Mouse (Mus musculus) embryonic facial prominence, embryonic 10.5 days (tissue): ENCODE results near the gene Strip2. TPM values are rescaled to one million over a fixed set of nuclear protein-coding genes. Genes with fewer than 3 reads are reported as not detected.

Experiments
- DNase-seq: peaks from one replicate; pipeline ENCODE4 v3.0.0-alpha.2; 2017; ENCODE audit warnings: low spot score
- H3K27ac ChIP-seq: fragments of 300-500 bp; sonication (generic); replicated peaks from 2 replicates; pipeline ENCODE4 v1.5.1; 2016; ENCODE audit warnings: mild to moderate bottlenecking
- H3K27me3 ChIP-seq: fragments of 300-500 bp; sonication (generic); replicated peaks from 2 replicates; pipeline ENCODE4 v1.6.1; 2016; ENCODE audit warnings: low read depth, mild to moderate bottlenecking; ENCODE audit not compliant: poor library complexity, severe bottlenecking
- H3K36me3 ChIP-seq: fragments of 300-500 bp; sonication (generic); replicated peaks from 2 replicates; pipeline ENCODE4 v1.6.1; 2016; ENCODE audit warnings: mild to moderate bottlenecking, moderate library complexity
- H3K4me1 ChIP-seq: fragments of 300-500 bp; sonication (generic); 2 replicates; pipeline ENCODE4 v1.6.1; 2016
- H3K4me3 ChIP-seq: fragments of 300-500 bp; sonication (generic); 2 replicates; pipeline ENCODE4 v1.5.1; 2016; ENCODE audit warnings: mild to moderate bottlenecking, moderate library complexity
- H3K9me3 ChIP-seq: fragments of 300-500 bp; sonication (generic); 2 replicates; pipeline ENCODE4 v1.6.1; 2016; ENCODE audit warnings: mild to moderate bottlenecking
- WGBS: fragments of 180-500 bp; shearing (Covaris S2); methylation state at CpG from one replicate; pipeline ENCODE4 v1.1.7; 2016; 5-methylcytosine and 5-hydroxymethylcytosine counted together
- polyA plus RNA-seq: library from polyadenylated mRNA; unstranded; fragments of >200 nt; fragmentation: Nextera tagmentation; extraction: Ambion mirVana; gene quantifications from 2 replicates; pipeline ENCODE4 v1.2.1, GENCODE M21; 2016

The Strip2 gene
- polyA plus RNA-seq, 1 experiment from 2014 or later, result 0.65 TPM

GRCm38 (mm10) chr6:29935741-29936140 is 18.9 kb downstream of the Strip2 start:
- WGBS, result 89% methylated on average over 1 of the region's 1 CpGs
- Histone ChIP-seq H3K4me3 (no peak overlapping the region), H3K27ac (no peak overlapping the region), H3K36me3 (no peaks in the 10 kb centered on the region), H3K27me3 (no peaks in the 10 kb centered on the region), H3K4me1 (peaks cover 6% of the 10 kb centered on the region; the same call in 1 of the 2 replicates), H3K9me3 (no peaks in the 10 kb centered on the region)
- DNase-seq, result no peak

DNA sequence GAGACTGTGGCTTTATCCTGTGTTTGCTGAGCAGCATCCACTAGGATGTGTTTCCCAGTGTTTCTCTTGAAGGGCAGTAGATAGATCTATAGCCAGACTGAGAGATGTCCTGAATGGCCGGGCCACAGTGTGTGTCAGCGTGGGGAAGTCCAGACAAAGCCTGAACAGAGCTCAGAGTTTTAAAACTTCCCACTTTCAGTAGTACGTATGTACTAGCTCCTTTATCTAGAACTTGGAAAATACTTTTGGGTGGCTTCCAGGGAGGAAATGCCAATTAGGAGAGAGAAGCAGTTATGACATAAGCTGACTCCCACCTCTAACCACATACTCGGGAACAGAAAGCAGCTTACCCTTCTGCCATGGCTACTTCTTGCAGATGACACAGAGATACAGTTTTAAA is 23.6 kb downstream of the Strip2 start:
- Histone ChIP-seq H3K9me3 (no peaks in the 10 kb centered on the region), H3K4me3 (no peak overlapping the region), H3K36me3 (no peaks in the 10 kb centered on the region), H3K4me1 (peaks cover 3% of the 10 kb centered on the region; the same call in 1 of the 2 replicates), H3K27me3 (no peaks in the 10 kb centered on the region), H3K27ac (no peak overlapping the region)
- whole genome bisulfite sequencing, result 89% methylated on average over 4 of the region's 4 CpGs
- DNase-seq, result no peak

- H3K4me1 ChIP-seq, result peaks cover 3% of the 10 kb centered on the region; the same call in 1 of the 2 replicates
- no peaks in the 10 kb centered on the region for H3K27me3 ChIP-seq
- no peaks in the 10 kb centered on the region for H3K9me3 ChIP-seq
- no peaks in the 10 kb centered on the region for H3K36me3 ChIP-seq
- WGBS, result 88% methylated on average over 2 of the region's 2 CpGs
- H3K27ac ChIP-seq, result no peak overlapping the region
- no peak overlapping the region for H3K4me3 ChIP-seq
- DNase-seq, result no peak
Measured at GRCm38 (mm10) chr6:29941036-29941435, 24.2 kb downstream of the Strip2 start.

DNA sequence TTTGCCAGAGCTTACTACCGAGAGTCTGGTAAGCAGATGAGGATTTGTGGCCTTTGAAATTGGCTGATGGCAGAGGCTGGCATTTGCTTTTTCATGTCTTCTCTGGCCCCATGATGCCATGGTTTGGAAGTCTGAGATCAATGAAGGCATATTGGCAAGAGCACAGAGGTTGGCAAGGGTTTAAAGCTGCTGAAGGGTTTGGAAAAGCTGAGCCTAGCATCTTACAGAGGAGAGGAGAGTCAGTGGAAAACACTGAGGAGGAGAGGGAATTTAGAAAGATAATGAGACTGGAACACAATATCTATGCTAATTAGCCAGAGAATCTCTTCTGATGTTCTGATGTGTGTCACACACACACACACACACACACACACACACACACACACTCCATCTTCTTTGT is 27.7 kb downstream of the Strip2 start:
- no peak overlapping the region for H3K4me3 ChIP-seq
- no peaks in the 10 kb centered on the region for H3K36me3 ChIP-seq
- H3K9me3 ChIP-seq, result no peaks in the 10 kb centered on the region
- WGBS, result 65% methylated on average over 1 of the region's 1 CpGs
- H3K27ac ChIP-seq, result no peak overlapping the region
- H3K27me3 ChIP-seq, result no peaks in the 10 kb centered on the region
- no peak for DNase-seq
- H3K4me1 ChIP-seq, result peaks cover 3% of the 10 kb centered on the region; the same call in 1 of the 2 replicates

DNA sequence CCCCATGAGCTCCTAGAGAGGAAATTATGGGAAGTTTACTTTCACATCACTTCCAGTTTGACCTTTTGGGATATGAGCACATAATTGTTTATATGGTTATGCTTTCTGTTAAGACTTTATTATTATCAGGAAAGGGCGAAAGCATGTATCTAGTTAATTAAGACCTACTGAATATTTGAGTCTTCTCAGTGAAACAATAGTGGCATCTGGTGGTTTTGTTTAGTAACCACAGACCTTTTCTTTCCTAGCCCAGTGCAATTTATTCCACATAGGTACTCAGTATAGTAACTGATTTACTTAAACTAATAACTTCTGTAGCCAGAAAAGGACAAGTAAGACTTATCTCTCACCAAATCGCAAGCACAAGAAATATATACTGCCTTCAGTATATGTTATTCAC is 29.8 kb downstream of the Strip2 start:
- Histone ChIP-seq H3K4me3 (no peak overlapping the region), H3K36me3 (no peaks in the 10 kb centered on the region), H3K27me3 (no peaks in the 10 kb centered on the region), H3K9me3 (no peaks in the 10 kb centered on the region), H3K27ac (no peak overlapping the region), H3K4me1 (no peaks in the 10 kb centered on the region)
- DNase-seq, result no peak
- 87% methylated on average over 2 of the region's 2 CpGs for WGBS

DNA sequence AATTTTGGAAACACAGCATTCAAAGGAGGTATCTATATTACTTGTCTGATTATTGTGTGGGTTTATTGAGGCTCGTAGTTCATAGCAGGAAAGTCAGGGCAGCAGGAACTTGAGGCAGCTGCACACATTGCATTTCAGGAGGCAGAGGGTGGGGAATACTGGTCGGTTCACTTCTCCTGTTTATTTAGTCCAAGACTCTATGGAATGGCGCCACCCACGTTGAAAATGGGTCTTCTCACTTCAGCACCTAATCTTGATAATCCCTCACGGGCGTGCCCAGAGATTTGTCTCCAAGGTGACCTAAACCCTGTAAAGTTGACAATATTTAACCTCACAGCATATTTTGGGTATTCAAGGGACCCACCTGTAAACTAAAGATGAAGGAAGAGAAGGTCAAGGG is 31.0 kb downstream of the Strip2 start:
- no peaks in the 10 kb centered on the region for H3K4me1 ChIP-seq
- peak; percentile 14 for DNase-seq
- H3K36me3 ChIP-seq, result no peaks in the 10 kb centered on the region
- no peaks in the 10 kb centered on the region for H3K27me3 ChIP-seq
- H3K4me3 ChIP-seq, result no peak overlapping the region
- no peaks in the 10 kb centered on the region for H3K9me3 ChIP-seq
- 69% methylated on average over 6 of the region's 6 CpGs for WGBS
- no peak overlapping the region for H3K27ac ChIP-seq

DNA sequence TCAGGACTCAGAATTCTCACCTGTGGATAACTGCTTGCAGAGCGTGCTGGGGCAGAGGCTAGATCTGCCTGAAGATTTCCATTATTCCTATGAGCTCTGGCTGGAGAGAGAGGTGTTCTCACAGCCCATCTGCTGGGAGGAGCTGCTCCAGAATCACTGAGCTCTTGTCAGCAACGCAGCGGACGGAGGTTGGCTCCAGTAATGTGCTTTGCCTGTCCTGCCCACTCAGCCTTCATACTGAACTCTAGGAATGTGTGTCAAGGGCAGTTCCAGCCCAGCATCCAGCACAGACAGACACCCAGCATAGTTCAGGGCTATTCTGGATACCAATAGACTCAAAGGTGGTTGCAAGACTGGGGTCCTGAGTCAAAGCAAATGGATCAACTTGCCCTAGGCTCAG is 39.9 kb downstream of the Strip2 start:
- no peaks in the 10 kb centered on the region for H3K4me1 ChIP-seq
- DNase-seq, result no peak
- no peaks in the 10 kb centered on the region for H3K9me3 ChIP-seq
- no peak overlapping the region for H3K27ac ChIP-seq
- no peak overlapping the region for H3K4me3 ChIP-seq
- no peaks in the 10 kb centered on the region for H3K36me3 ChIP-seq
- H3K27me3 ChIP-seq, result no peaks in the 10 kb centered on the region
- WGBS, result 93% methylated on average over 4 of the region's 4 CpGs

DNA sequence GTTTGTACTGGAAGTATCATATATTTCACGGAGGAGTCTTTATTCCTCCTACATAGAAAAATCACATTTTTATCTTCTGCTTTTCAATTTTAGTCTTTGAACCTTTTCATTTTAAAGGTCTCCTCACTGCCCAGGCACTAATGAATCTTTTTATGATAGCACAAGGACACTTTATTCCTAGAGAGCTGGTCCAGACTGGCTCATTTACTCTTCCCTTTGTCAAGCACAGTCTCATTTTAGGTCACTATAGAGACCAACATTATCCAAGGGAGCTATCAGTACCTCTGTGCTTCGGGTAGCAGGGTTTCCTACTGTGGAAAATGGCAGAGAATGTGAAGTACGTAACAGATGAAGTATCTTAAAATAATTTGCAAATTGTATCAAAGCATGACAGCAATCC is 41.9 kb downstream of the Strip2 start:
- Histone ChIP-seq H3K4me1 (no peaks in the 10 kb centered on the region), H3K36me3 (no peaks in the 10 kb centered on the region), H3K27ac (no peak overlapping the region), H3K27me3 (no peaks in the 10 kb centered on the region), H3K9me3 (no peaks in the 10 kb centered on the region), H3K4me3 (no peak overlapping the region)
- DNase-seq, result no peak
- 84% methylated on average over 3 of the region's 3 CpGs for WGBS

DNA sequence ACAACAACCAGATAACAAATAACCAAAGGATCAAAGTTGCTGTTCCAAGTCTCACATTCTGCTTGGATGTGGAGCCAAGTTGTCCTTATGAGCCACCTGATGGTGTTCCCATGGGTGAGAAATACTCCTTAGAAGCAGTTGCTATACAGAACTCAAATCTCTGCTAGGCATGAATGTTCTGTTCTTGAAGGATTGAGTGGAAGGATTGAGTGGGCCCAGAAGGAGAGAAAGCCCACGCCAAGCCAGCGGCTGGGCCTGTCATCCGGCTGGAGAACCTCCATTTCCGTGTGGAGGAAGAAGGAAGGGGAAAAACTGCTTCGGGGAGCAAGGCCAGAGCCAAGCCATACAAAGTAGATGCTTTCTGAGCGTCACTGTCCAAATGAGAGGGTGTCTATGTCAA is 44.3 kb downstream of the Strip2 start:
- Histone ChIP-seq H3K27me3 (no peaks in the 10 kb centered on the region), H3K36me3 (no peaks in the 10 kb centered on the region), H3K27ac (no peak overlapping the region), H3K4me1 (no peaks in the 10 kb centered on the region), H3K4me3 (no peak overlapping the region), H3K9me3 (no peaks in the 10 kb centered on the region)
- no peak for DNase-seq
- 89% methylated on average over 6 of the region's 6 CpGs for WGBS

GRCm38 (mm10) chr6:29967917-29968316 is 51.1 kb downstream of the Strip2 start:
- Histone ChIP-seq H3K4me3 (no peak overlapping the region), H3K27ac (no peak overlapping the region), H3K27me3 (no peaks in the 10 kb centered on the region), H3K9me3 (no peaks in the 10 kb centered on the region), H3K36me3 (no peaks in the 10 kb centered on the region), H3K4me1 (no peaks in the 10 kb centered on the region)
- 75% methylated on average over 7 of the region's 7 CpGs for WGBS
- no peak for DNase-seq

- no peaks in the 10 kb centered on the region for H3K27me3 ChIP-seq
- no peak for DNase-seq
- H3K36me3 ChIP-seq, result no peaks in the 10 kb centered on the region
- H3K9me3 ChIP-seq, result no peaks in the 10 kb centered on the region
- H3K4me1 ChIP-seq, result no peaks in the 10 kb centered on the region
- H3K4me3 ChIP-seq, result no peak overlapping the region
- 80% methylated on average over 5 of the region's 5 CpGs for WGBS
- no peak overlapping the region for H3K27ac ChIP-seq
Measured at GRCm38 (mm10) chr6:29973341-29973740, 56.5 kb downstream of the Strip2 start.

- Histone ChIP-seq H3K4me3 (no peak overlapping the region), H3K4me1 (no peaks in the 10 kb centered on the region), H3K9me3 (no peaks in the 10 kb centered on the region), H3K27ac (no peak overlapping the region), H3K36me3 (no peaks in the 10 kb centered on the region), H3K27me3 (no peaks in the 10 kb centered on the region)
- no peak for DNase-seq
- WGBS, result 69% methylated on average over 8 of the region's 8 CpGs
Measured at GRCm38 (mm10) chr6:29974836-29975235, 58.0 kb downstream of the Strip2 start.

GRCm38 (mm10) chr6:29980461-29980860 is 63.6 kb downstream of the Strip2 start:
- no peaks in the 10 kb centered on the region for H3K36me3 ChIP-seq
- H3K4me3 ChIP-seq, result no peak overlapping the region
- WGBS, result 90% methylated on average over 6 of the region's 6 CpGs
- no peaks in the 10 kb centered on the region for H3K9me3 ChIP-seq
- 0 out of 2 replicates have a peak, but pooled peaks cover 4% of the 10 kb centered on the region for H3K4me1 ChIP-seq
- no peak overlapping the region for H3K27ac ChIP-seq
- no peak for DNase-seq
- no peaks in the 10 kb centered on the region for H3K27me3 ChIP-seq

DNA sequence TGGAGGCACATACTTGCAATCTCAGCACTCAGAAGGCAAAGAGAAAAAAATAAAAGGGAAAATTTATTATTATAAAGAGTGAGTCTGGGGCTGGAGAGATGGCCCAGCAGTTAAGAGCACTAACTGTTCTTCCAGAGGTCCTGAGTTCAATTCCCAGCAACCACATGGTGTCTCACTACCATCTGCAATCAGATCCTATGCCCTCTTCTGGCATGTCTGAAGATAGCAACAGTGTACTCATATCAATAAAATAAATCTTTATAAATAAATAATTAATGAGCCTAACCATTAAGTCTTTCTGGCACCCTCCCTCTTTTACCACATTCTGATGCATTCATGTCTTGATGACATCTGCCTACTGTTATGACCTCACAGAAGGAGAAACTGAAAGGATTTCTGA is 65.0 kb downstream of the Strip2 start:
- no peak for DNase-seq
- no peak overlapping the region for H3K4me3 ChIP-seq

More for the DNA sequence above, 65.0 kb downstream of the Strip2 start:
- peaks cover 13% of the 10 kb centered on the region for H3K27me3 ChIP-seq
- no peaks in the 10 kb centered on the region for H3K9me3 ChIP-seq
- no peak overlapping the region for H3K27ac ChIP-seq
- peaks cover 11% of the 10 kb centered on the region for H3K4me1 ChIP-seq
- no peaks in the 10 kb centered on the region for H3K36me3 ChIP-seq
